Mouse (Mus musculus): ENCODE measurements around the gene Tmc5. TPM values are rescaled to one million over a fixed set of nuclear protein-coding genes. Genes with fewer than 3 reads are reported as not detected.
A peak's percentile ranks its signal among the peaks of the same experiment; 100 is the strongest.

The Tmc5 gene
- polyA plus RNA-seq, 1 experiment from 2014 or later: 1.0 TPM

DNA sequence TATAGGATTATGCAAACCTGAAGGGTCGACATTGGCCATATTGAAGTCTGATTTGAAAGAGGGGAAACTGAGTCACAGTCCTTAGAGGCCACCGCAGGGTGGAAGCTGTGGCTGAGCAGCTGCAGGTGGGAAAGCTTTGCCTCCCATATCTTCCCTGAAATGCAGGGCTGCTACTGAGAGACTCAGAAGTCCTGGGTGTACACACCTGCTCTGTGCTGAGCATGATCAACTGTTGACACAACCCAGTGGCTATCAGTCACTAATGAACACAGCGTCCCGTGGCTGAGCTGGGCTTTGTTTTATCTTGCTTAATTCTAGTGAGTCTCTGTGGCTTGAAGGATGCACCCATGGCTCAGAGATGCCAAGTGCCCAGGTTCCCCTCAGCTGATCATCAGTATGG is 53.0 kb downstream of the Tmc5 start:
- Histone ChIP-seq H3K4me2 (ENCODE audit: low read depth, low read length) (no peak overlapping the region), H3K27ac (replicated peaks; ENCODE audit: low read depth, low read length) (no peak overlapping the region), H3K4me1 (ENCODE audit: control insufficient read depth, insufficient read depth, low read length) (no peaks in the 10 kb centered on the region), H3K4me3 (ENCODE audit: low read depth, low read length) (no peak overlapping the region), H3K9me3 (ENCODE audit: control insufficient read depth, low read length) (no peaks in the 10 kb centered on the region), H3K36me3 (ENCODE audit: control insufficient read depth, insufficient read depth, low read length) (no peaks in the 10 kb centered on the region), H3K27me3 (replicated peaks; ENCODE audit: control insufficient read depth, insufficient read depth, low read length) (no peaks in the 10 kb centered on the region), H3K9ac (ENCODE audit: low read depth, low read length) (no peak overlapping the region)
- 86% methylated on average over 4 of the region's 4 CpGs for WGBS
- DNase-seq (ENCODE audit: low spot score): no peak
- no peak for ATAC-seq (ENCODE audit: low read depth)

DNA sequence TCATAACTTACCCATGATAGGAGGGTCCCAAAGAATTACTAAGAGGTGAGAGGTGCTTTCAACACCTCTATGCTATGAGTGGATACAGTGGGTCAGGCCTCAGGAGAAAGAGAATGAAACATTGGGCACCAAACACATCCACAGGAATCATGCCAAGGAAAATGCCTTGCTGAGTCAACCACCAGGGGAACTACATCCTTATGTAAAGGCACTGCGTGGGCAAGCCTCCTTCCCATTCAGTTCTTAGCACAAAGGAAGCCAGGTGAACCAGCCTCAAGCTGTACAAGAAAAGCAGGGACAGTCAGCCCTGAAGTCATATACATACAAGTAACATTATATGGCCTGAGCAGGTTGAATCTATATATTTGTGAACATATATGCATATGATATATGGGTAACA is 53.8 kb downstream of the Tmc5 start:
- Histone ChIP-seq H3K36me3 (ENCODE audit: control insufficient read depth, insufficient read depth, low read length) (no peaks in the 10 kb centered on the region), H3K4me2 (ENCODE audit: low read depth, low read length) (no peak overlapping the region), H3K9me3 (ENCODE audit: control insufficient read depth, low read length) (no peaks in the 10 kb centered on the region), H3K9ac (ENCODE audit: low read depth, low read length) (no peak overlapping the region), H3K27ac (replicated peaks; ENCODE audit: low read depth, low read length) (no peak overlapping the region), H3K4me1 (ENCODE audit: control insufficient read depth, insufficient read depth, low read length) (no peaks in the 10 kb centered on the region), H3K4me3 (ENCODE audit: low read depth, low read length) (no peak overlapping the region), H3K27me3 (replicated peaks; ENCODE audit: control insufficient read depth, insufficient read depth, low read length) (no peaks in the 10 kb centered on the region)
- 85% methylated on average over 1 of the region's 1 CpGs for WGBS
- ATAC-seq (ENCODE audit: low read depth) (no peak), DNase-seq (ENCODE audit: low spot score) (no peak)

GRCm38 (mm10) chr7:118652572-118653295 is 55.6 kb downstream of the Tmc5 start:
- Histone ChIP-seq H3K4me1 (ENCODE audit: control insufficient read depth, insufficient read depth, low read length) (no peaks in the 10 kb centered on the region), H3K9ac (ENCODE audit: low read depth, low read length) (no peak overlapping the region), H3K4me3 (ENCODE audit: low read depth, low read length) (no peak overlapping the region), H3K36me3 (ENCODE audit: control insufficient read depth, insufficient read depth, low read length) (no peaks in the 10 kb centered on the region), H3K4me2 (ENCODE audit: low read depth, low read length) (no peak overlapping the region), H3K9me3 (ENCODE audit: control insufficient read depth, low read length) (no peaks in the 10 kb centered on the region), H3K27ac (replicated peaks; ENCODE audit: low read depth, low read length) (no peak overlapping the region), H3K27me3 (replicated peaks; ENCODE audit: control insufficient read depth, insufficient read depth, low read length) (no peaks in the 10 kb centered on the region)
- WGBS: 89% methylated on average over 6 of the region's 6 CpGs
- DNase-seq (ENCODE audit: low spot score) (no peak), ATAC-seq (ENCODE audit: low read depth) (no peak)

DNA sequence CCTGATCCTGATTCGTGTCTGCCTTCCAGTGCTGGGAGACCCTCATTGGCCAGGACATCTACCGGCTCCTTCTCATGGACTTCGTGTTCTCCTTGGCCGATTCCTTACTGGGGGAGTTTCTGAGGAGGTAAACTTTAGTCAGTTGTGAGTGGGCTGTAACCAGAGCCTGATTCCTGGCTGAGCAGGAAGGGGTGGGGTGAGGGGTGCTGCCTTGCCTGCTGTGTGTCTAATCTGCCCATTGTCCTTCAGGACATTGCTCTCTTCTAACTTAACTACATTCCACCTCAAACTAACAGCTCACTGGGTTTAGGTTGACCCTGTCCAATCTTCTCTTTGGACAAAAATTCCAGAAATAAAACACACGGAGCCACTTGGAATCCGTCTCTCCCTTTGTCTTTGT is 59.6 kb downstream of the Tmc5 start:
- Histone ChIP-seq H3K4me1 (ENCODE audit: control insufficient read depth, insufficient read depth, low read length) (no peaks in the 10 kb centered on the region), H3K9ac (ENCODE audit: low read depth, low read length) (no peak overlapping the region), H3K4me2 (ENCODE audit: low read depth, low read length) (no peak overlapping the region), H3K9me3 (ENCODE audit: control insufficient read depth, low read length) (no peaks in the 10 kb centered on the region), H3K4me3 (ENCODE audit: low read depth, low read length) (no peak overlapping the region), H3K27ac (replicated peaks; ENCODE audit: low read depth, low read length) (no peak overlapping the region), H3K36me3 (ENCODE audit: control insufficient read depth, insufficient read depth, low read length) (no peaks in the 10 kb centered on the region), H3K27me3 (replicated peaks; ENCODE audit: control insufficient read depth, insufficient read depth, low read length) (no peaks in the 10 kb centered on the region)
- ATAC-seq (ENCODE audit: low read depth): no peak
- DNase-seq (ENCODE audit: low spot score): no peak
- WGBS: 37% methylated on average over 6 of the region's 6 CpGs

DNA sequence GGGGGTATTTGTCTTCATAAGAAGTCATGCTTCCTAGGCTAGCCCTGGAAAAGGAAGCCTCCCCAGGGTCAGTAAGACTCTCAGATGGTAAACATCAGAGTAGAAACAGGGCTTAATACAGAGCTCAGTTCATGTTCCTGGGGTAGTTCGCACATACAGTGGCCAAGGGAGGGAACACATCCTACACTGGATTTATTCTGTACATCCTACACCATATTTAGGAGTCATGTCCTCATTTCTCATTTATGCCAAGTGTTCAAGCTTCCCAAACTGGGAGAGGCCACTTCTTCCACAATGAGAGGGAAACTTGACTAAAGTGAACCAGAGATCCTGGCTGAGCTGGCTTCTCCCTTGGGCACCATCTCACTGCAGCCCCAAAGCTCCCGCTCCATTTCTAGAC is 70.7 kb downstream of the Tmc5 start:
- Histone ChIP-seq H3K4me1 (ENCODE audit: control insufficient read depth, insufficient read depth, low read length) (no peaks in the 10 kb centered on the region), H3K9ac (ENCODE audit: low read depth, low read length) (no peak overlapping the region), H3K27ac (replicated peaks; ENCODE audit: low read depth, low read length) (no peak overlapping the region), H3K4me3 (ENCODE audit: low read depth, low read length) (no peak overlapping the region), H3K27me3 (replicated peaks; ENCODE audit: control insufficient read depth, insufficient read depth, low read length) (no peaks in the 10 kb centered on the region), H3K36me3 (ENCODE audit: control insufficient read depth, insufficient read depth, low read length) (no peaks in the 10 kb centered on the region), H3K9me3 (ENCODE audit: control insufficient read depth, low read length) (no peaks in the 10 kb centered on the region), H3K4me2 (ENCODE audit: low read depth, low read length) (no peak overlapping the region)
- ATAC-seq (ENCODE audit: low read depth) (no peak), DNase-seq (ENCODE audit: low spot score) (no peak)
- 94% methylated on average over 2 of the region's 2 CpGs for WGBS

DNA sequence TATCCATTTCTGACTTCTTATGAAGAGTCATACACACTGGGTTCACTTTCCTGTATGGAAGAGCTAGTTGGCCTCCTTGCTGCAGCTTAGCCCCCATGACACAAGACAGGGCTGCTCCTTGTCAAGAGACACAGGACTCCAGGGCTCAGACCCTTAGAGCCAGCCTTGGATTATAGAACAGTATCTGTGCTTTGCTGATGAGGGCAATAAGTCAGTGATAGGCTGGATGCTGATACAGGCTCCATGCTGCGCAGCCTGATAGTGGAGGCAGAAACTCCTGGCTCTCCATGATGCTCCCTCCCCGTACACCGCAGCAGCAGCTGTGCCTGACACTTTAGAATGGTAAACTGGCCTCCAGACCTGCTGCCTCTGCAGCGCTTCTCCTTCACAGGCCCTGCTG is 73.0 kb downstream of the Tmc5 start:
- Histone ChIP-seq H3K27me3 (replicated peaks; ENCODE audit: control insufficient read depth, insufficient read depth, low read length) (no peaks in the 10 kb centered on the region), H3K36me3 (ENCODE audit: control insufficient read depth, insufficient read depth, low read length) (no peaks in the 10 kb centered on the region), H3K4me2 (ENCODE audit: low read depth, low read length) (no peak overlapping the region), H3K4me3 (ENCODE audit: low read depth, low read length) (no peak overlapping the region), H3K4me1 (ENCODE audit: control insufficient read depth, insufficient read depth, low read length) (no peaks in the 10 kb centered on the region), H3K27ac (replicated peaks; ENCODE audit: low read depth, low read length) (no peak overlapping the region), H3K9ac (ENCODE audit: low read depth, low read length) (no peak overlapping the region), H3K9me3 (ENCODE audit: control insufficient read depth, low read length) (no peaks in the 10 kb centered on the region)
- no peak for DNase-seq (ENCODE audit: low spot score)
- ATAC-seq (ENCODE audit: low read depth): no peak
- WGBS: 61% methylated on average over 4 of the region's 4 CpGs

DNA sequence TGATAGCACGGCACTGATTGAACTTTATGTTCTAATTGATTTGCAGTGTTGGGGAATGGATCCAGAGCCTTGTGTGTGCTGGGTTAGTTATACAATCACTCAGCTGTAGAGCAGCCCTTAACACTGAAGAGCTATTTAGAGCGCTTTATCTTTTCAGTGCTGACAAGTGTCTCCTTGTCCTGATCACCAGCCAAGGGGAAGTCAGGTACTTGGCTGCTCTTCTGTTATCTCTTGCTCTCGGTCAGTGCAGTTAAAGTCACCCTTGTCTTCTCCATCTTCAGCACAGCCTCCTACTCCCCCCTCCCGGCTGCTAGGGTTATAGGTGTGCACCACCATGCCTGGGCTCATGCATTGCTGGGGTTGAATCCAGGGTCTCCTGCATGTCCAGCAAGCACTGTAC is 79.7 kb downstream of the Tmc5 start:
- ATAC-seq (ENCODE audit: low read depth) (no peak), DNase-seq (ENCODE audit: low spot score) (no peak)
- H3K9me3 ChIP-seq (ENCODE audit: control insufficient read depth, low read length): no peaks in the 10 kb centered on the region
- H3K4me2 ChIP-seq (ENCODE audit: low read depth, low read length): no peak overlapping the region
- H3K27me3 ChIP-seq (replicated peaks; ENCODE audit: control insufficient read depth, insufficient read depth, low read length): no peaks in the 10 kb centered on the region
- H3K36me3 ChIP-seq (ENCODE audit: control insufficient read depth, insufficient read depth, low read length): no peaks in the 10 kb centered on the region
- H3K4me1 ChIP-seq (ENCODE audit: control insufficient read depth, insufficient read depth, low read length): no peaks in the 10 kb centered on the region
- no peak overlapping the region for H3K27ac ChIP-seq (replicated peaks; ENCODE audit: low read depth, low read length)
- WGBS: 90% methylated on average over 4 of the region's 4 CpGs
- H3K9ac ChIP-seq (ENCODE audit: low read depth, low read length): no peak overlapping the region
- no peak overlapping the region for H3K4me3 ChIP-seq (ENCODE audit: low read depth, low read length)

DNA sequence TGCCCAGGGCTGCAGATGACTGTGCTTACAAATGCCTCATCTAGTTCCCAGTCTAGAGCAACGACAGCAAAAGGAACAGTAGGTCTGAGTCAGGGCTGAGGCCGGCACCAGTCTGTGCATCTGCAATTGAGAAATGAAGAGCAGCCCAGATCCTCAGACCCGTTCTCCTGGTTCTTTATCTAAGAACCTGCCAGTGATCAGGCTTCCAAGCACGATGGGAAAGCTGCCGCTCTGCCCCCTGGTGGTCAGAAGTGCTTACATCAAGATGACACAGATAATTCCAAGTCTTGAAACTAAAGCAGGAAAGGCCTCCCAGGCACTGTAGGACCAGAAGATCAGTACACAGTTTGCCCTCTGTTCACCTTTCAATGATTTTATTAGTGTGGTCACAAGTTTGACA is 91.1 kb downstream of the Tmc5 start:
- Histone ChIP-seq H3K4me2 (ENCODE audit: low read depth, low read length) (no peak overlapping the region), H3K4me1 (ENCODE audit: control insufficient read depth, insufficient read depth, low read length) (no peaks in the 10 kb centered on the region), H3K4me3 (ENCODE audit: low read depth, low read length) (no peak overlapping the region), H3K27ac (replicated peaks; ENCODE audit: low read depth, low read length) (no peak overlapping the region), H3K27me3 (replicated peaks; ENCODE audit: control insufficient read depth, insufficient read depth, low read length) (no peaks in the 10 kb centered on the region), H3K36me3 (ENCODE audit: control insufficient read depth, insufficient read depth, low read length) (peaks cover 57% of the 10 kb centered on the region), H3K9me3 (ENCODE audit: control insufficient read depth, low read length) (no peaks in the 10 kb centered on the region), H3K9ac (ENCODE audit: low read depth, low read length) (no peak overlapping the region)
- peak; percentile 88 for DNase-seq (ENCODE audit: low spot score)
- 23% methylated on average over 5 of the region's 5 CpGs for WGBS
- peak; percentile 54 for ATAC-seq (ENCODE audit: low read depth)

GRCm38 (mm10) chr7:118689088-118689487 is 92.0 kb downstream of the Tmc5 start:
- 83% methylated on average over 7 of the region's 7 CpGs for WGBS

More at GRCm38 (mm10) chr7:118689088-118689487, 92.0 kb downstream of the Tmc5 start:
- DNase-seq (ENCODE audit: low spot score): peak; percentile 46
- Histone ChIP-seq H3K4me1 (ENCODE audit: control insufficient read depth, insufficient read depth, low read length) (no peaks in the 10 kb centered on the region), H3K27ac (replicated peaks; ENCODE audit: low read depth, low read length) (no peak overlapping the region), H3K9ac (ENCODE audit: low read depth, low read length) (no peak overlapping the region), H3K27me3 (replicated peaks; ENCODE audit: control insufficient read depth, insufficient read depth, low read length) (no peaks in the 10 kb centered on the region), H3K4me2 (ENCODE audit: low read depth, low read length) (no peak overlapping the region), H3K9me3 (ENCODE audit: control insufficient read depth, low read length) (no peaks in the 10 kb centered on the region), H3K36me3 (ENCODE audit: control insufficient read depth, insufficient read depth, low read length) (peaks cover 66% of the 10 kb centered on the region), H3K4me3 (ENCODE audit: low read depth, low read length) (no peak overlapping the region)
- peak; percentile 53; the same call in 1 of the 2 replicates for ATAC-seq (ENCODE audit: low read depth)

All from embryonic facial prominence, embryonic 14.5 days (tissue).